Mouse (Mus musculus) cerebellum, adult 11-12 months (tissue): Measurements from ENCODE around the gene Tuba3b.
A peak's percentile ranks its signal among the peaks of the same experiment; 100 is the strongest.

Experiments used
- DNase-seq: peaks from one replicate; pipeline ENCODE4 v3.0.0; 2022

Tuba3b gene

DNA sequence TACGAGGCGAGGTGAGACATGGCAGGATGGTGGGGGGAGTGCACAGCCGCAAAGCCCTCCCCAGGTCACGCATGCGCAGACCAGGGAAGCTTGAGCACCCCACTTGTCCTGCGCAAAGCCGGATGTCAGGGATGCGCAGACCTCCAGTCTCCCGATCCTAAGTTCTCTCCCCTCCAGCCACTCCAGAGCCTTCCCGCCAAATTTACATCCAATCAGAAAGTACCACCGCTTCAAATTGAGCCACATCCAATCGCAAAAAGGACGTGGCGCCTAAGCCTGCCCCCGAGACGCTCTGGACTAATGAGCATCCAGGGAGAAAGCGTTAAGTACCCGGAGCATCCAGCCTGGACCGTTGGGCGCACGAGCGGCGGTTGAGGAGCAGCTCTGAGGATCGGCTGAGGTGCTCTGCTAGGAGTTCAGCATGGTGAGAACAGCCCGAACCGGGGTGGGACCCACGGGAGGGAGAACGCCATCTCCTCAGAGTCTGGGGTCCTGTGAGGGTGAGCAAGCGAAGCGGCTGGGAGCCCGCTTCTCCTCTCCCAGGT is at the start of gene Tuba3b:
Tuba3b (plus strand) TSS at position 92 of the 545 bp plus-strand sequence.
- no peak for DNase-seq

- DNase-seq = no peak
Observed at GRCm38 (mm10) chr6:145567296-145567695, 48.3 kb upstream of the Tuba3b start.

GRCm38 (mm10) chr6:145567832-145568231 is 47.7 kb upstream of the Tuba3b start:
- peak; percentile 62 for DNase-seq

GRCm38 (mm10) chr6:145568701-145569100 is 46.9 kb upstream of the Tuba3b start:
- no peak for DNase-seq

DNA sequence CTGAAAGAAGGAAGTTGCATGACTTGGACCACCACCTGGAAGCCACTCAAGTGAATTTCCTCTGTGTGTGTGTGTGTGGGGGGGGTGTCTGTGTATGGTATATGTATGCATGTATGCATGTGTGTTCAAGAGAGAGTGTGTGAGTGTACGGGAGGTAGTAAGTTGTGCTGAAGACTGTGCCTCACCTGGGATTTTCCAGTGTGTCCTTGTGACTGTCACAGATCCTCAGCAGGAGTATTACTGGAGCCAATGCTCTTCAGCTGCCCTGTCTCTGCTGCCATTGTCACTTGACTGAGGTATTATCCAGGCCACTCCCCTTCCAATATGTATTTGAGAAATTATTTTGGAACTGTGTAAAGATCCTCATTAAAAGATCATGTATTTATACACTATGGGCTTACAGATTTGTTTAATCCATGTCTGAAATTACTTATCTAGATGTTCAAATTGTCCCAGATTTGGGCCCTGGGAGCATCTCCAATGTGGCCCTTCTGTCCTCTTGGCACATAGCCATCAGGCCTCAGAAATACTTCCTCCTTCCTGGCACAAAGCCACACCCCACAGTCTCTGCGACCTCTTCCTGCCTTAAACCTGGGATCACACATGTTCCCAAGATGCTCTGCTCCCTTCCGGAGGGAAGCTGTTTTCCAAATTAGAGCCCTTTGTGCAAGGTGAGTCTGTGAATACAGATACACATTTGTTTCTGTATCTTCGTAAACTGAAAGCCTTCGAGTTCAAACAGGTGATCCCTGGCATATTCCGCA is 42.1 kb upstream of the Tuba3b start:
- peak; percentile 85 for DNase-seq

DNA sequence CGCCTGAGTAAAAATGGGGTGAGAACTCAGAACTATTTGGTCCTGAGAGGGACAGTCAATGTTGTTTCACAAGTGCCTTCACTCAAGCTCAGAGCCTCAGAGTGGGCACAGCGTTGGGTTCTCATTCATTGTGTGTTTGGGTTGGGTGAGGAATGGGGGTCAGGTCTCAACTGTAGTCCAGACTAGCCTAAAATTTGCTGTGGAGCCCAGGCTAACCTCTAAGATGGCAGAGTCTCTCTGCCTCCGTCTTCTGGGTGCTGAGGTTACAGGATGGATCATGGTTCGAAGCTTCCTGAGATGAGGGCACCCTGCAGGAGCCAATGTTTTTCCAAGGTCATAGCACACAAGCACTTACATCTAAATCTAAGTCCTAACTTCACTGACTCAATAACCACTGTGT is 38.8 kb upstream of the Tuba3b start:
- DNase-seq = no peak

DNA sequence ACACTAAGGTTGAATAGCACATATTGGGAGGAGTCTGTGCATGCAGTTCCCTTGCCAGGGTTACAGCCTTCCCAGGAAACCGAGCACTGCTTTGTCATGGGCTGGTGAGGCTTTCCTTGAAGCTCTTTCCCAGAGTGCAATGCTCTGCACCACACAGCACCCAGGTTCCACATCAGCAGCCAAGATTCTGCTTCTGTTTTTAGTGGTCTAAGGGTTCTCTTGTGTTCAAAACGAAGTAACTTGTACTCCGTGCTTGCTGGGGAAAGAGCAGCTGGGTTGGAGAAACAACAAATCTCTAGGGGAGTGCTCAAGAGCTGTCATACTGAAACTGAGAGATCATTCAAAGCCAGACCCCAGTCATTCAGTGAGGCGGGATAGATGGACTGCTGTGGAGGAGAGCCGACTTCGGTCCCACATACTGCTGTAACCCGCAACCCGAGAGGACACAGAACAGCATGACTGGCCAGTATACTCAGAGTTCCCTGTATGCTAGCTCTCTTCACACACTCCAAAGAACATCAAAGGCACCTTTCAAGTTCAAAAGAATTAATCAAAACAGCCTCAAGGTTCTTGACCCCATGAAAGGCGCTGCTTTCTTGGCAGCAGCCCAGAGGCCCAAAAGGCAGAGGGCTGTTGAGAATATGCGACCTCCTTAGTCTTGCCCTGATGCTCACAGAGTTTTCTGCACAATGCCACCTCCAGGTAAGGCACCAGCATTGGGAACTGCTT is 36.9 kb upstream of the Tuba3b start:
- DNase-seq = no peak

DNA sequence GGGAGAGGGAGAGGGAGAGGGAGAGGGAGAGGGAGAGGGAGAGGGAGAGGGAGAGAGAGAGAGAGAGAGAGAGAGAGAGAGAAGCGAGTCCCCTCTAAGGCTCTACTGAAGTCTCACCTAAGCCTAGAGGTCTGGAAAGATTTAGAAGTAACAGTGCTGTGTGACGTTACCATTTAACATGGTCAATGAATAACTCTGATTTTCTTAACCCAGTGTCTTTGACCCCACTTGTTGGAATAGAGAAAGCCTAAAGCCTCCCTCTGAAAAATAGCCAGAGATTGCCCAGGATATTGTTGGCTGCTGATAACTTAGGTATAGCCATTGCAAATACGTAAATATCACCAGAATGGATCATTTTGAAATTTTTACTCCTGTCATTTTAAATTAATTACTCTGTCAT is 35.8 kb upstream of the Tuba3b start:
- no peak for DNase-seq

DNA sequence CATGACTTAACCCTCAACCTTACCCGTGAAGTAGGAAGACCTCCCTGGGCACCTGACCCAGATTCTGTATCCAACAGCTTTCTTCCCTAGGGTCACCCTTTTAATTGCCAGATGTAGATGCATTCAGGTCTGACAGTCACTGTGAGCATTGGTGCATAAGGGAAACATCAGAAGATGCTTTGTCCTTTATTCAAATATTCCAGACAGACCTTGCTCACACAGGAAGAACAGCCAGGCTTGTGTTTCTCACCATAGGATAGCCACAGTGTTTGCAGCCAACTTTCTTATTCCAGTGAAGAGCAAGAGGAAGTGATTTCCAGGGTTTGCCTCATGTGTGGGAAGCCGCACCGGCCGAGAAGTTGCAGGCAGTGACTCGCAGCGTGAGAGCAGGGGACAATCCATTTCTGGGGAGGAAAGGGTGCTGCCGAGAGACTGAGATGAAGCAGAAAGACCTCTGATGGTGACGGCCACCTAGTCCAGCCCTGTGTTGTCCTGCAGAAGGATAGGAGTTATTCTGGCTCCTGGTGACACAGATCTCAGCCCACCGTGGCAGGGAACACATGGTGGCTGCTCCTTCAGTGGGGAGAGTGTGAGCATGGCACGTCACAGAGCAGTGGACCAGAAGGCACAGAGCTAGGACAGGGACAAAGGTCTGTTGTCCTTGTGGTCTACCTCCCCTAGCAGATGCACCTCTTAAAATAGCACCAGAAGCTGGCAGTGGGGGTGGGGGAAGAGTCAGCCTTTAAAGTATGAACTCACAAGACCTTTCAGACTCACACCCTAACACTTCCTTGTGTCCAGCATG is 34.0 kb upstream of the Tuba3b start:
- no peak for DNase-seq

DNA sequence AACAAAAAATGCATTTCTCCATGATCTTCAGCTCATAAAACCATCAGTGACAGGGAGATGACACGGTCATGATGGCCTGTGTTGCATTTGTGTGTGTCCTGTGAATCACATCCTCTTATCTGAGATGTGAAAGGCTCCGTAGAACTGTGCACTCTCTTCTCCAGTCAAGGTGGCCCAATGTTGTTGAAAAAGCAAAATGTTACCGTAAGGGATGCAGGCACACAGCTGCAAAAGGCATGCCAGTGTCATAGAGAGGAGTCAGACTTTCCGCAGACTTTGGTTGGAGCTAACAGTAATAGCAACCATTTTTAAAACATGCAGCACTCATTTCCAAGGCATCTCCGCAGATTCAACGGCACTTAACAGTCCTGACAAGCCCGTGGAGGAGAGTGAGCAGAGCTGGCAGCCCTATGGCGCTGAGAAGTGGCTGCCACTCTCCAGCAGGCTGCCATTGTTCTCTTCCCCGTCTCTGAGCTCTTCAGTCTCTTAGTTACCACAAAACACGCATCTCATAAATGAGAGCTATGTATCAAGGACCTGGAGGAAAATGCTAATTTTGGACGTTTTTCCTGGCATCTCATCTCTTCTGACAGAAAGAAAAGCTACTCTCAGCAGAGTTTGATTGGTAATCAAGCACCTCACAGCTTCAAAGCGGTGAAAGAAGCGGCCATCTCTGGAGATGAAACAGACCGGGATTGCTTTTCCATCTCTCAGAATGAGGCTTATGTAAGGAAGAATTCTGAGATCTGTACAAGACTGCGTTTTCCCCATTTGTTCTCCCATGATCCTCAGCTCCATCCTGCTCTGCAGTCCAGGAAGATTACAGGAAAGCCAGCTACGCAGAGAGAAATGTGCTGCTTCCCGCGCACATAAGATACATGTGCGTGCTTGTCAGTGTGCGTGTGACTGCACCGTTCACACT is 30.2 kb upstream of the Tuba3b start:
- DNase-seq = no peak

DNA sequence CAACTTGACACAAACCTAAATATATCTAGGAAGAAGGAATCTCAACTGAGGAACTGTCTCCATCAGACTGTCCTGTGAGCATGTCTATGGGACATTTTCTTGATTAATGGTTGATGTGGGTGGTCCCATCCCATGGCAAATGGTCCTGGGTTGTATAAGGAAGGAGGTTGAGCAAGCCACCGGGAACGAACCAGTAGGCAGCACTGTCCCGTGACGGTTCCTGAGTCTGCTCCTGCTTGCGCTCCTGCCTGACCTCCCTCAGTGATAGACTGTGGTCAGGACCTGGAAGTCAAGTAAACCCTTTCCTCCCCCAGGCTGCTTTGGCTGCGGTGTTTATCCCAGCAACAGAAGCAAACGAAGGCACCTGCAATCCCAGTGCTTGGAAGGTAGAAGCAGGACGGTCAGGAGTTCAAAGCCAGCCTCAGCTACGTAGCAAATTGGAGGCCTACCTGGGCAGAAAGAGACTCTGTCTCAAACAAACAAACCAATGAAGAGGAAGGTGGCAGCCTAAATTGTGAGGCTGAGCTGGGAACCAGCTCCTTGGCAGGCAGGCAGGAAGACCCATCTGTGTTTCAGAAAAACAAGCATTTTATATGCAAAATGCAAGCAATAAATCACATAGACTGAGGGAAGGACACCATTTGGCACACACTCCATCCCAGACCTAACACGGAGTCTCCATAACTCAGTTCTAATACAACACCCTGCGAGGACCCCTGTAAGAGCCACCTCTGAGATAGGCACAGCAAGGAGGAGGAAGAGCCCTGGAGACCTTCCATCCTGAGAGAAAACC is 24.9 kb upstream of the Tuba3b start:
- no peak for DNase-seq

- no peak for DNase-seq
Observed at GRCm38 (mm10) chr6:145591578-145591977, 24.0 kb upstream of the Tuba3b start.

DNA sequence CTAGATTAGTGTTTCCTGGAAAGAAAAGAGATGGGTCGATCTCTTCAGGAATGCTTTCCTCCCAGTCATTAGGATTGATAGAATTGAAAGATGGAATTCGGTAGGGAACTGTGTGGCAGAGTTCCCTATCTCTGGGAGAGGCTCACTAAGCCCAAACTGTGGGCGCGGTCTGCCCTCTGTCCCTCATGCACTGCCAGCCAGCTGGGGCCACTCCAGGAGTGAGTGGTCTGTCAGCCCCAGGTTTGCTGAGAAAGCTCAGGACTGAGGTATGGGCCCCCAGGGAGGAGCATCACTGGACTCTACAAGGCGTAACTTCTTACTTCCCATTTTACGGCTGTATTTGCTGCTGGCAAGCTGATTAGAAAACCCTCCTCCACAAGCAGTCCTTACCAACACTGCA is 23.5 kb upstream of the Tuba3b start:
- no peak for DNase-seq

DNA sequence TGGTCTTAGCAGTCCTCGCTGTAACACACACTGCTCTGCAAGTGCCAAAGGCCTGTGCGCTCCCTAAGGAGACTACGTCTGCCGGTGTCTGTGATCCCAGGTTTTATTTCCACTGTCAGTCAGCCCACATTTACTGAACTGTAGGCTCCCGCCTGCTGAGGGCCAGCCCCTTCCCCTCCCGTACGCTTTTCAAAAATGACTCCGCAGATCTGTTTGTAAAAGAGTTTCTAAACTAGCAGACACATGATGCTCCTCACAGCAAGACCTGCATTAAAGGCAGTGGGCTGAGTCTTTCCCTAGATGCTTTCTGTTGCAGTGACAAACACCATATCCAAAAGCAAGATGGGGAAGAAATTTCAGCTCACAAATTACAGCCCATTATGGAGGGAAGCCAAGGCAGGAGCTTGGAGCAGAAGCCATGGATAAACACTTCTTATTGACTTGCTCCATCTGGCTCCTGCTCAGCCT is 23.0 kb upstream of the Tuba3b start:
- DNase-seq = no peak

DNA sequence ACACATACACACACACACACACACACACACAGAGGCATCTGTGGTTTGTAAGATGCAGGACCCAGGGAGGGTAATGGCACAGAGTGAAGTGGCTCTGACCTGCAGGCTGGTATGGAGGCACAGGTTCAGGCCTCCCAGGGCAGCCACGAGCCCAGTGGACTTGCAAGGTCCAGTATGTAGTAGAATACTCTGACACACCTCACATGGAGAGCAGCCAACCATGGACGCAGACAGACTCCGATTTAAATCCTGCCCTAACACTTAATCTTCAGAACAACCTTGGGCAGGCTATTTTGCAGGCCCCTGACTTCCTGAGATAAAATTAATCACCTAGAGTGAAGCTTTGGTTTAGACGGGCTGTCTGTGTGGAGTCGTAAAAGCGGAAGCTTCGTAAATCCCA is 21.6 kb upstream of the Tuba3b start:
- no peak for DNase-seq

DNA sequence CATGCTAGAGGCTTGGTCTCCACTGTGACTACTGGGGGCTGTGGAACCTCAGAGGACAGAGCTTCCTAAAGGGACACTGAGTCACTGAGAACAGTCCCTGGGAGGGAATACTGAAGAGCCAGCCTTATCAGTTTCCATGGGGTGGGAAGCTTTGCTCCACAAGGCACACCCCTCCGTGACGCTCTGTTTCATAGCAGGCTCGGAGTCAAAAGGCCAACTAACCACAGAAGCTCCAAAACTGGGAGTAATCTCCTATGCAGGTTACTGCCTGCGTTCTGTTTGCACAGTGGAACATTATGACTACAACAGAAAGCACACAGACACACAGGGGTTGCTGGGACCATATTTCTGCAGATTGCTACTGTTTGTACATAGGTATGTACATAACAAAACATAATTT is 19.7 kb upstream of the Tuba3b start:
- no peak for DNase-seq

DNA sequence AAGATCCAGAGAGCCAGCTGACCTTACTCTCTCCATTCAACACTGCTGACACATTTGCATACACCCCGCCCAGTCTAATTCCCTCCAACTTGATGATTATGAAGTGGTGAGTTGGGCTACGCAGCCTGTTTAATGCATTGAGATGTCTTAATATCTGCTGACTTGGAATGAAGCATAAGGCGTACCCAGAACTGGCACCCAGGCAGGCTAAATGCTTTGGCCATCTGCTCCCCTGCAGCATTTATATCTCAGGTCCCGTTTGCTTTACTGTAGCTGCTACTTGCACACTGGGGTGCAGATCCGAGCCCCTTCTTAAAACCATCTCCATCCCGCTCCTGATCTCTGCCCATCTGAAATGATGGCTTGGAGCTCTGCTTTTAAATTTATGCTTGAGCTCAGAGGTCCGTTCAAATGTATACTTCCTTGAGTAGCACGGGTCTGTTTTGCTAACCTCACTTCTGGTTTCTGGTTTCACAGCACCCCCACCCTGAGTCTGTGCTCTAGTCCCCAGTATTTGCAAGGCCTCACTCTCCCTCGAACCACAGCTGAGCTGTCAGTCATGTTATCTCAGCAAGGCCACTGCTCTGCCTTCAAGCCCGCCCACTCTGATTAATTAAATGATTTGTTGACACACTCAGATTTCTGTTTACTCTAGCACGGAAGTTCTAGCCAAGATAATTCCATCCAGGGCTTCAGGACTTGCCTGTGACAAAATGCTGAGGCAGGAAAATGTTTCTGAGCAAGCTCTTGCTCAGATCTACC is 16.6 kb upstream of the Tuba3b start:
- DNase-seq = peak; percentile 64

GRCm38 (mm10) chr6:145604126-145604525 is 11.4 kb upstream of the Tuba3b start:
- no peak for DNase-seq

DNA sequence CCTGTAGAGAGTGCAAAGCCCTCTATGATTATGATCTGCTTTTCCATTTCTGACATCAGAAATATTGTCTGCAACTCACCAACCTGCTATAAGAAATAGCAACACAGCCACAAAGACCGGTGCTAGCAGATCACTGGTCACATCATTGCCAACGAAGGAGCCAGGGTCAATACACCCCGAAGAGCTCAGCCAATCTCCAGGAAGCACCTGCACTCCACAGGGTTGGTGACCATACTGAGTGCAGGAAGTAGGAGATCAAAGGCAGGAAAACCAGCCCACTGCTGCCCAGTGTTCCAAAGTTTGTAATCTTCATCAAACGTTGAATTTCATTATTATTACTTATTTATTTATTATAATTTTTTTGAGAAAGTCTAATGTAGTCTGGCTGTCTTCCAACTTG is 10.9 kb upstream of the Tuba3b start:
- DNase-seq = no peak

GRCm38 (mm10) chr6:145605203-145605602 is 10.4 kb upstream of the Tuba3b start:
- DNase-seq = no peak
